Mouse (Mus musculus) cerebellum, postnatal 14 days (tissue): ENCODE measurements at regions not wholly inside any gene's neighbourhood (a gene's known extent, or its start where the extent isn't known, plus 50 kb on each side); places are given as distances from the start of the nearest gene placed in this dataset.

Experiments used
- DNase-seq, 2 experiments: peaks; one replicate each; pipeline ENCODE4 v3.0.0; 2021; ENCODE audit warnings: mixed read lengths in 2 of 2

DNA sequence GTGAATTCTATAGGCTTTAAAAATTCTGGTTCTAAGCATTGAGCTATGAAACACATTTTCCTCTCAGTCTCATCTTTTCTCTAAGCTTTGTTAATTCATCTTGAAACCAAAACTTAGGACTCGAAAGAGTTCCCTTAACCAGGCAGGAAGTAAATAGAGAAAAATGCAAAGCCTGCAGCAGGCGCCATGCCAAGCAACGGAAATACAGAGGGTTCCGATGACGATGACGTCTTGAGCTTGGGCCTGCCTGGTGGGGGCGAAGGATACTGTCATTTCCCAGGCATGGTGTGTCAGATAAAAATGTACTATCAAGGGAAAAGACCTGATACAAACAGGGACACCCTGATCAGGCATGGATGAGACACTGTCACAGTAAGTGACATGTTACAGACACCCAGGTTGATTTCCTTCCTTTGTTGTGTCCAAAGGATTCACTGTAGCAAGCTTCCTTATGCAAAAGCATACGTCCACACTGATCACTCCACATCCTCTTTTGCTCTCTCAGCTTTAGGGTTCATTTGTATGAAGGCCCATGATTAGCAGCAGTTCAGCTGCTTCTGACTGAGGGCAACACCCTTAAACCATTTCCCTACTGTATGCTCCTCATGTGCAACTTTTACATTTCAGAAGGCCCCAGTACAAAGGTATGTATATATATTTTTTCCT is 135.0 kb downstream of the Cemip2 start:
- DNase-seq: no peak

DNA sequence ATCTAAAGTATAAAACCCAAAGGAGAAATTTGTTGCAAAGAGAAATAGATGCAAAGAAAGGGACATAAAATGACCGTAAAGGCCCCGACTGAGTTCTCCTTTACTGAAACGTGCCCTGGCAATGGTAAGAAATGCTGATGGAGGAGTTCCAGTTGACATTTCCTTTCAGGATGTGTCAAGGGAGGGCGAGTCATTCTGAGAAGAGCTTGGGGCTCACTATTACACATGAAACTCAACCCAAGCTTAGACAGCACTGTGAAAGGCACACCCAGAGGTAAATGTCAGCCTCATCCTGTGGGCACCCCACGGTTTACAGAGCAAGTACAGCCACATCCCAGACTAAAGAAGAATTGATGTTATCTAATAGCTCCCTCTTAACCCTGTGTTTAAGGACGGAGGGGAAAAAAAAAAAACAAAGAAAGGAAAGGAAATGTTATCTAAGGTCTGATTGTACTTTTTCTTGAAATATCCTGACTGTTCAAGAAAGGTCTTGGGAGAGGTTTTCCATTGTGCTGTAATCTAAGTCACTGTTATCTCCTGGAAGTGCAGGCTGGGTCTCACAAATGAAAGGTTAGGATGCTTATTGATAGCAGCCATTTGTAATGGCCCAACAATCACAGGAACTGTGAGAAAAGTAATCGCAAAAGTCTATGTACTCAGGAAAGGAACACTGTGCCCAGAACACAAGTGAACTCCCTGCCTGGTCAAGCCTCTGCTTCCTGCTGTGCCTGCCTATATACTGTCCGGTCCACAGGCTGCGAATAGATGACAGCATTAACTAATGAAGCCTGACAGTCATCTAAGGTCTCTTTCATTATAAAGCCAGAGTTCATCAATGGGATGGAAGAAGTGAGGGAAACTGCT is 135.8 kb downstream of the Cemip2 start:
- no peak for DNase-seq

DNA sequence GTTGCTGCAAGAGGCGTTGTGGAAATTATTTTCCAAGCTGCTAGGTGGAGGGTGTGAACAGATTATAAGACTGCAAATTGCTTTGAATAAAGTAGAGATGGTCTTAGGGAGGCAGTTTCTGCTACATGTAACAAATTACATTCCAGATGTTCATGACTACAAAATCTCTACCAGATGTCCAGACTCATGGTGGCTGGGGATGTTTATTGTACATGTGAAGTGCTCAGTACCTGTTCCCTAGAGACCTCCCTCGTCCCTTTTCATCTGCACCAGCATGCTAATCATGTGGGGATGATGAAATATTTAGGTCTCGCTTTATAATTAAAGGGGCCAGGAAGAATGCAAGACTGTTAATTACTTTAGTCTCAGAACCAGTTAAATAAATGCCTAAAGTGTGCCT is 136.5 kb downstream of the Cemip2 start:
- DNase-seq: no peak

DNA sequence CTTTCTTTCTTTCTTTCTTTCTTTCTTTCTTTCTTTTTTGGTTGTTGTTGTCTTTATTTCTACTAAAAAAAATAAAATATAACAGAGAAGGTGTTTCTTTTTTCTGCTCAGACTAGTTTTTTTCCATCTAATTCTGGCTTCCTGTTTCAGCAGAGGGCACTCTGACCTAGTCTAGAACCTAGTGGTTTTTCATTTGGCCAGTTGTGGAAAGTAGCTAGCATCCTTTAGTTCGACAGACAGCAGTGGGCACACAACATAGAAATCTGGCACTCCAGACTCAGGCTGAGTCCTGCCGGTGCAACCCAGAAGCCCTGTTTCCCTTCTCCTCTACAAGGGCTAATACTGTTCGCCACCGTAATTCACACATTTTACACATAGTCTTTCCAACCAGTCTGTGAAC is 140.0 kb downstream of the Cemip2 start:
- peak; percentile 12 to 24 for DNase-seq

DNA sequence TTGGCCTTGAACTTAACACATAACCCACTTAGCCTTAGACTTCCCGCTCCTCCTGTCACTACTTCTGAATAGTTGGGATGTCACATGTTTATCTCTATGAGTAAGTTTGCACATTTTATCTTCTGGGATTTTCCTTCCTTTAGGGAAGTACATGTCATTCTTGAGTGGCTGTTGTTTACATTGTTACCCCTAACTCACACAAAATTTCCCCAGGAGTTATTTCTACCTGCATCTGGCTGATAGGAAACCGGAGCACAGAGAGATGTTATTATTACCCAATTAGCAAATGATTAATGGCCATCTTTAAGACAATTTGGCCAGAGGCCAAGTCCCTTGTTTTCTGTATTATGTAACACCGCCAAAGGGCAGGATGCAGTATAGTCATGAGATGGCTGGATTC is 140.9 kb downstream of the Cemip2 start:
- DNase-seq: peak in 1 of 2 experiments; percentile 12

DNA sequence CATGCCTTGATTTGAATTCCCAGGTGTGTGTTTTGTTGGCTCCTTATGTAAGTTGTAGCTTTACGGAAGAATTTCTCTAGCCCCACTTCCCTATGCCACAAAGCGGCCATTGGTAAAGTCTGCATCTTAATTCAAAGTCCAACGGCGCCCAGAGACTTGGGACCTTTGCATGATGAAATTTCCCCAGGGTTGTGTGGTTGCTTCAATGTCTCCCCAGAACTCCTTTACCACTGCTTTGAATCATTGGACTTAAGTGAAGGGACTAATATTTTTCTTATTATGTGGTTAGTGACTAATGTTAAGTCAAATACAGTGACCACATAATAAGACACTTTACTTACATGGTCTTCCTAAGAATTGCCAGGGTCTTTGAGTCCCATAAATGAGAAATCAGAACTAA is 162.0 kb downstream of the Cemip2 start:
- no peak for DNase-seq

DNA sequence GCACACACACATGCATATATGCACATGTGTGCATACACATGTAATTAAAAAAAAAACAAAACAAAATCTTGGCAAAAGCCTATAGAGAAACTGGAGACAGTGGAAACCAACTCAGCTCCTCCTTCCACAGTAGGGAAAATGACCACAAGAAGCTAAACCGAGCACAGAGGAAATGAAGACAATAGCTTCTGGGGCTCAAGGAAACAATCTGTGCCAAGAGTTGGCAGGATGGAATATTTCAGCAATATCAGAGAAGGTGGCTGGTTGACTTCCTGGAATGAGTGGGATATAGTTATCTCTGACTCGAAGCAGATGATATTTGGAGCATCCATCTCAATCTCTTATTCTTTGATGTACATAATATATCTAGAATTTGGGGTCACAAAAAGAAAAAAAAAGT is 163.6 kb downstream of the Cemip2 start:
- DNase-seq: no peak

DNA sequence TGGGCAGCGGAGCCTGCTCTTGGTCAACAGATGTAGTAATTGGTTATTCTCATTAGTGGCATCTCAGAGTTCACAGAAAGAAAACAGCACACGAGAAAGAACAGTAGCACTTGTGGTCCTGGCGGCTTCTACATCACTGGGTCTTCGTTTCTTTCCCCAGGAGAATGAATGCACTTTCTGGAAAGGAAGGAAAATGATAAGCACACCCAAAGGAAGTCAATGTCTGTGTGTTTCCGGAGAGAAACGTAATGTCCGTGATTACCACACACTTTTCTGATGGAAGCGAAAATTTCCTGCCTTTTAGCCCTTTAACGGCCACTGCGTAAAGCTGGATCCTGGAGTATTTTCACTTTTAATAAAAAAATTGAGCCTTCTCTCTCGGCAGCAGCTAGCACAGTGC is 164.1 kb downstream of the Cemip2 start:
- no peak for DNase-seq

DNA sequence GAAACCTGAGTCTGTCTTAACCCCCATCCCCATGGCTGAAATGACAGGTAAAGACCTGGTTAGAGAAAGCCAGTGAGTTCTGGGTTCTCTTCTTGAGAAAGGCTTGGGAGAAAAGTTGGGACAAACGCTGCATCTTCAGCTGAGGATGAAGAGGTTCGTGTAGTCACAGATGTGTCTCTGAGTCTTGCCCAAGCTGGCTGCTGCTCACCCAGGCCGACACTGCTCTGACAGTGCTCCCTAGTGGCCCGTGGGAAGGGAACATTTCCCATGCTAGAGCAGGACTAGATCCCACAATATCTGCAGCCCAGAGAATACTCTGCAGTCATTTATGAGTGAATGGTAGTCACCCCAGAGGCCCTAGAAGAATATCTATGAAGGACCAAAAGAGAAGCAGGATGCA is 165.3 kb downstream of the Cemip2 start:
- DNase-seq: peak in 1 of 2 experiments; percentile 7

DNA sequence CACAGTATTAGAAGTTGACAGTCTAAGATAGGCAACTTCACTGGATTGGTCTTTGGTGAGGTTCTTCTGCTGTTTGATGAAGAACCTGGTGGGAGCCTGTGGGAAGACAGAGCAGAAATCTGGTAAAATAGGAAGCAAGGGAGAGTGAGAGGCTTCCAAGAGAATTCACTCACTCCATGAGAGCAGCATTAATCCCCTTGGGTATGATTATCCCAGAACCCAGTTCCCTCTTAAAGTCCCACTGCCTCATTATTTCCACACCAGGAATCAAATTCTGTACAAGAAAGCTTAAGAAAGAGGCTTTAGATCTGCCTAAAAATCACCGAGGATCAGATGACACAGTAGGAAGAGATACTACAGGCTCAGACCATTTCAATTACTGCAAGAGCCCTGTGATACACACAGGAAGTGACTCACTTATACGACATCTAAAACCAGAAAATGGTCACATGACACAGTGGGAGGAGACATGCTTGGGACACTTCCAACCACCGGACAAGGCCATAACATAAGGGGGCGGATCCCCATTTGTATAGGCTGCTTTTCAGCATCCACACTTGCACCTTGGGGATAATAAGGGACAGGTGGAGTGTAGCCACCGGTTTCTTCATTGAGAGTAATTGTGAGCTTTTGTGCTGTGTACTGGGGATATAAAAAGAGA is 168.2 kb downstream of the Cemip2 start:
- DNase-seq: no peak

DNA sequence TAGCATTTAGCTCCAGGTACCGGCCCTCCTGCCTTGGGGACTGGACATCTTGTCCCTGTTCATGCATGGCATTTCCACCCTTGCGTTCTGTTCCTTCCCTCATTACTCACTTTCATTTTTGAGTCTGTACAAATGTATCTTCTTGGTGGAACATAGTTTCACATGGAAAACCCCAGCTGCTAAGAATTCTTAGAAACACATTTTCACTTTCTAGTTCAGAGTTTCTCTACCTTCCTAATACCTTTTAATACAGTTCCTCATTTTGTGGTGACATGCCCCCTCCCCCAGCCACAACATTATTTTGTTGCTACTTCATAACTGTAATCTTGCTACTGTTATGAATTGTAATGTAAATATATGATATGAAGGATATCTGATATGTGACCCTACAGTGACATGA is 169.9 kb downstream of the Cemip2 start:
- no peak for DNase-seq

DNA sequence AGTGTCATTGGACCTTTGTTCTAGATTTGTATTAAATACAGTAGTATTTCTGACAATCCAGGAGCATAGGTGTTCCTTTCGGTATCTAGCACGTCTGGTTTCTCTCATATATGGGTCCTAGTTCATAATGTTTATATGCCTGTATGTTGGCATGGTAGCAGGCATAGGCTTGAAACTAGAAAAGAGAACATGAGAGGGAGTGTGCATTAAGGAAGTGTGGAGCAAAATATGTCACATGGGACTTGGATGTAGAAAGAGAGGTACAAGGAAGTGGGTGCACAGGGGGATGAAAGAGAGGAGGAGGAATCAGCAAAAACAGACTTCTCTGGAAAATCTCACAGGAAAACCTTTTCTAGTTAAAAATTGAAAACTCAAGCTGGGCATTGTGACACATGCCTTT is 176.2 kb upstream of the Trpm3 start:
- DNase-seq: no peak

DNA sequence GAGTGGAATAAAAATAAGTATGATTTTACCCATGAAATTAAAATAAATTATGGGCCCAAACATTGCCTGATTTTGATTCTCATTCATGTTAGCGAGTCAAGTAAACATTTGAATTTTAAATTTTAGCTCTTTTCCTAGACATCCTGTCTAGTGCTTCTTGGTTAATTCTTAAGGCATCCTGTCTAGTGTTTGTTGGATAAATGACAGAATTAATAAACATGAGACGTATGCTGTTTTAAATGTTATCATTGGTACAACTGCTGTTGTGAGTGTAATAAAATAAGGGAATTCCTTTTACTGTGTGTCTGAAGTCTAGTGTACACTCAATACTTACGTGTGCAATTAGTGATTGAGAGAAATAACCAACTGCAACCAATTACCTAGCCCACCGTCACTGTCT is 149.0 kb upstream of the Trpm3 start:
- DNase-seq: no peak

DNA sequence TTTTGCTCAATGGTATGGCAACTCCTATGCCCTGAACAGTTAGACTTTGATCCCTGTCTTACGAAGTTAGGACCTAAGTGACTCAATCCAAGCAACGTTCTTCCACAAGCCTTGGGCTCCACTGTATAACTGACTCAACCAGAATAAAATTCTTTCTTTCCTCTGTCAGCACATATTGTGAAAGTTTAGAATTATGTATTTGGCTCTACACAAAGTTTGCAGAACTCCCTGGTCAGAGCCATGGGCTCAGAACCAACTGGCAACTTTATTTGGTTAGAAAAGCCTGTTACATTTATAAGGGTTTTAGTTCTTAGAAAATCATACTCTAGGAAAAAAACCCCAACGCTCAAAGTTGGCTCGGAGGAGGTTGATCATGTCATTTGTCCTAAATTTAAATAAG is 147.9 kb upstream of the Trpm3 start:
- DNase-seq: no peak

DNA sequence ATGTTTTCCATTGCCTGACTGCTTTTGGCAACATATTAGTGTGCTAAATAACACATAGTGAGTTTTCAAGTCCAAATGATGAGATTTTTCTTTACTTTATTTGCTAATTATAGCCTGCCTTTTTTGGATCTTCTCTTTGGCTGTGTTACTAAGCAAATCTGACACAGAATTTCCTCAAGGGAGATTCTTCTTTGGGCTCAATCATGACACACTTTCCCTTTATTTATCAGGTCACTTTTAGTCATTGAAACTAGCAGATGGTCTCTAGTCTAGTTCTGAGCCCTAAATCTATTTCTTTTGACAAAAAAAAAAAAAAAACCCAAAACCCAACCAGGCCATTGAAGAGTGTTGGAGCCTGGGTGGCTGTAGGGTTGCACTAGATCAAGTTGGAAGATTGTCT is 147.4 kb upstream of the Trpm3 start:
- DNase-seq: no peak

DNA sequence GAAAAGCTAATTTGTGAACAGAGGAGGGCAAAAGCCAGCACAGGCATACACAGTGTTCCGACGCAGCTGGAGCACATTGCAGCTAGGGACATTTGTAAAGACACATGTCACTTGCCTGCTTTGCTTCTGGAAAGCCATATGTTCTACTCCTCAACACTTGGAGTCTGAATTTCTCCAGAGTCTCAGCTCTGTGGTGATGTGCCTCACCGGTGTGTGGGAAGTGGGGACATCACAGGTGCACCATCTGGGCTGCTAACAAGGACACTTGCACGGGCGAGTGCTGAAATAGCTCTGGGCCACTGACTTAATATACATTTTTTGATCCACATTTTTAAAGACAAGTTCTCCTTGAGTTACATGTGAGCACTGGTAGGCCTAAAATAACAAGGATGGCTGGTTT is 139.2 kb upstream of the Trpm3 start:
- no peak for DNase-seq

DNA sequence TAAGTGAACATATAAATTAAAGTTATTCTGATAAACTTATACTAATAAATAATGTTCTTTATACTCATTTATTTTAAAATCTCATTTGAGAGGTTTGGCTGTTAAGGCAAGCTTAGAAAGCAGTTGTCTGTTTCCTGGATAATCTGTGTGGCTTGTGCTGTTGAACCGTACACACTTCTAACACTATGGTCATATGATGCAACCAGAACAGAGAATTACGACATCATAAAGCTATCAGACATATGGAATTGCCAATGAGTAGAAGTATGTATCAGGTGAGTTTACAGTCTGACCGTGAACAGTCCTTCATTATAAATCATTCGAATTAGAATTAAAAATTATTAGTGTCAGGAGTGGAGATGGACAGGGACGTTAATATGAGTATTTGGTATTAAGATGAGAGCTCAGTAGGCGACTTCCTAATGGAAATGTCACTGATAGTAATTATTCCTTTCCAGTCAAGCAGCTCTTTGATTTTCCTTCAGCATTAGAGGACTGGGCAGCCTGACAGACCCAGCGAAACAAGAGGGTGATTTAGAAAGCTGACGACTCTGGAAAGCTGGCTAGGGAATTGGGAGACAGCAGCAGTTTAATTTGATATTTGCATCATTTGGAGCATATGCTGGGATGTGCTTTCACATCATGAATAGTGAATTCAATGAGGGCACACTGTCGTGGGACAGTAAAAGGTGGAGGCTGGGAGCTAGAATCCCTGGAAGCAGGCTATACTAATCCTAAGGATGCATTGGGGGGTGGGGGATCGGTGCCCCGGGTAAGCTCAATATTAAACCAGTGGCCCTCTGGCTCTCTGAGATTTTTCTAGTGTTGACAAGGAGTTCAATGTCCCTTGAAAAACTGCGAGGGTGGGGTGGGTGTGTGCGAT is 130.6 kb upstream of the Trpm3 start:
- no peak for DNase-seq

DNA sequence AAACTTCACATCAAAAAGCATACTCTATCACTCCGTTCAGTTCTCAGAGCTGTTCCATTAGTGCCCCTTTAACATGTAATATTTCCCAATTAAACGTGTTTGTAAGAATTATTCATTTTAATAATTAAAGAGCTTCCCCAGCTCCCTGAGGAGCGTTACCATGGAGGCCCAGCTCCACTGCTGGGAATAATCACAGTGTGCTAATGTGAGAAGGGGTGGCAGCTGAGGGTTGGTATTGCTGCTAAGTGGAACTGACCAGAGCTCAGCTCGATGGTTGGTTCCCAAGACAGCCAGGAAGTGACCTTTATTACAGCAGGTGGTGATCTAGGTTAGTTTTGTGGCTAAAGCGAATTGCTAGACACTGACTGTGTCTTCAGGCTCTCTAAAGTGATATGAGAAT is 128.6 kb upstream of the Trpm3 start:
- DNase-seq: no peak

DNA sequence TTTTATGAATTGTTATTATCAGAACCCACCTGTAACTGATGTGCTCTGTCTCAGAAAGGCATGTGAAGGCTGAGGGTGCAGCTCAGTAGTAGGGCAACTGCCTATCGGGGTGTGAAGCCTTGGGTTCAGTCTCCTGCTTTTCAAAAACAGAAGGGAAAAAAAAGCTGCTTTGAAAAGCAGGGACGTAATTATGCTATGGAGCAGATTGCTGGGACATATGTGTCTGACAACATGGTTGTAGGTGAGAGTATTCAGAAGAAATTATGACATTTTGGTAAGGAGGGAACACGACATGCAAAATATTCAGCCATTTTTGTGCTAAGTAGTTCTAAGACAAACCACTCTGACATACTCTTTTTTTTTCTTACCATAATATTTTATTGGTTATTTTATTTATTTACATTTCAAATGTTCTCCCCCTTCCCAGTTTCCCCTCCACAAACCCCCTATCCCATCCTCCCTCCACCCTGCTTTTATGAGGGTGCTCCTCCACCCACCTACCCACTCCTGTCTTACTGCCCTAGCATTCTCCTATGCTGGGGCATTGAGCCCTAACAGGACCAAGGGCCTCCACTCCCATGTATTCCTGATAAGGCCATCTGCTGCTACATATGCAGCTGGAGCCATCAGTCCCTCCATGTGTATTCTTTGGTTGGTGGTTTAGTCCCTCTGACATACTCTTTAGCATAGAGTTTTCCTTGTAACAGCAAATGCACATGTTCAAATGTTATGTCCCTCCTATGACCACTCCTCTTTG is 122.8 kb upstream of the Trpm3 start:
- DNase-seq: no peak

DNA sequence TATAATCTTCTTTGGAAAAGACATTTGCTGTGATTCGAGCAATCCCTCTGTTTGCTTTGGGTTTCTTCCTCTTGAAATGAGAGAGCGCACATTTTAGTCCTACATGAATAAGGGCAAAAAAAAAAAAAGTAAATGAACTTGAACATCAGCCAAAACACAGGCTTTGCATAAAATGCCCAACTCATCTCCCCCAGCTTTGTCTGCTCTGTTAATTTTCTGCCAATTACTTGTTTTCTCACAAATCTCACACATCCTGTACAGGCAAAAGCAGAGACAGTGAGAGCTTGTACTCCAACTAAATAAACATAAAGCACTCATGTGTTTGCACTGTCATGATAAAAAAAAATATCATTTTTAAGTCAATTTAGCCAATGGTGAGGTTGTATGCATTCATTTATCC is 121.4 kb upstream of the Trpm3 start:
- no peak for DNase-seq

DNA sequence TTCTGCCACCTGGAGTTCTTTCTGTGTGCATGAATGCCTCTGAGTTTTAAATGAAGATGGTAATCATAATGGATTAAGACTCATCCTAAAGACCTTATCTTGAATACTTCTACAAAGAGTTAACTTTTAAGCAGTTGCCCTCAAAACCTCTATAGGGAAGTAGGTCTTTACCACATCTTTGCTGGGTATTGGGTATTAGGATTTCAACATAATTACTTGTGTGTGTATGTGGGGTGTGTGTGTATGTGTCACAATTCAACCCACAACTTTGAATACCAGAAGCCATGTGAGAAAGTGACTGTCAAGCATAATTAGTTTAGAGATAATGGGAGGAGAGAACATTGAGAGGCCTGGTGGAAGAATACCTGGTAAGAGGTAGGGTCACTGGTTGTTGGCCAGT is 111.3 kb upstream of the Trpm3 start:
- no peak for DNase-seq

DNA sequence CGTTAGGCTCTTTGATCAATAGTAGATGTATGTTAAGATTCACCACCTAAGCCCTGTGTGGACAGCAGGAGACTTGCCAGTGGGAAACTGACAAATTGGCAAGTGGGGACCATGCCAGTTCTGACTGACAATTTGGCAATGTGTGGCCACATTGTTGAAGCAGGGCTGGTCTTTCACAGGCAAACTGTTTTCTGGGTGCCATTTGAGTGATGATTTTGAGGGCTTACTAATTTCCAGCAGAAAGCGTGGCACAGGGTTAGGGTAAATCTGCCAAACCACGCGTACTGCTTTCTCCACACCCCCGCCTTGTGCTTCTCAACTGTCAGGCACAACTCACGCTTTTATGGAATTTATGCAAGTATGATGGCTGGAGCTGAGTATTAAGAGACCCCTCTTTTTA is 91.2 kb upstream of the Trpm3 start:
- peak; percentile 33 to 63 for DNase-seq
